Mouse (Mus musculus) 3T3-L1 (cell line): ENCODE results near the gene Ddx27.

Source experiments
- DNase-seq: peaks from one replicate; pipeline ENCODE4 v3.0.0-alpha.2; 2015; ENCODE audit warnings: low read depth, low spot score

Ddx27 gene

GRCm38 (mm10) chr2:167028553-167028952 is 13.6 kb downstream of the Ddx27 start:
- no peak for DNase-seq

DNA sequence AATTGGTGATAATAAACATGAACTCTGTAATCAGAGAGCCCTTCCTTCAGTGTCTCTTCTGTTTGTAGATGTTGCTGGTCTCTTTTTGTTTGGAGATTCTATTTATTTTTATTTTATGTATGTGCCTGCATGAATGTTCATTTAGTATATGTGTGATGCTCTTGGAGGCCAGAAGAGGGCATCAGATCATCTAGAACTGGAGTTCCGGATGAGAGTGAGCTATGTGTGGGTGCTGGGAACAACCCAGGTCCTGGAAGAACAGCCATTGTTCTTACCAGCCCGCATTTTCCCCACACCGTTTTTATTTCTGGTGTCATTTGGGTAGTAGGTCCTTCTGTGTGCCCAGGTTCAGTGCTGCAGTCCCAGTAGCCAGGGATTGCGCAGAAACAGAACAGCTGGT is 15.5 kb downstream of the Ddx27 start:
- peak; percentile 40 for DNase-seq

DNA sequence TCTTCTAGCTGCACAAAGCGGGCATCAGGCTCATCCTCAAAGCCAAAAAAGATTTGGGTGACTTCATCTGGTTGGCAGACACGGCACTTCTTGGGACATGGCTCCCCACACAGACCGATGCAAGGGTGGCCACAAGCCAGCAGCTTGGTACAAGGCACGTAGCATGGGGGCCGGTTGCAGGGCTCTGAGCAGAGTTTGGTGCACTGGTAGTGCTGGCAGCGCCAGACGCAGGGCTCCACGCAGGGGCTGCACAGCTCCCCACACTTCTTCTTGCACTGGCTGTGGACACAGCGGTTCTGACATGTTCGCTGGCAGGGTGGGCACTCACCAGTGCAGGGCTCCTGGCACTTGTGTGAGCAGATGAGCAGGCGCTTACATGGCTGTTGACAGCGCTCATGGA is 22.7 kb downstream of the Ddx27 start:
- DNase-seq: no peak

DNA sequence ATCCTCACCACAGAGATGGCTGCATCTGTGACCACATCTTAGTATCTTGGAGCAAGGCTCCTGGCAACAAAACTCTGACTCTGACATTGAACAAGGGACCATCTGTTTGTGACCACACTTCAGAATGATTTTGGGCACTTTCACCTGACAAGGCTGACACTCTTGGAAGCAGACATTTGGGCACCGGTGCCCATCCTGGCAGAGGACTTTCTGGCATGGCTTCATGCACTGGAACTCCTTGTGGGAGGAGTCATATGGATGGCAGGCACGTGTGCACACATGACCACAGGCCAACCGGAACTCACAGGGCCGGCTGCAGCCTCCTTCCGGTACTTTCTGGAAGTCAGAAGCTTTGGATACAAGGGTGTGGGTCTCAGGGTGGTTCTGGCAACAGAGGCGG is 23.3 kb downstream of the Ddx27 start:
- no peak for DNase-seq

- no peak for DNase-seq
Measured at GRCm38 (mm10) chr2:167038716-167039115, 23.7 kb downstream of the Ddx27 start.

DNA sequence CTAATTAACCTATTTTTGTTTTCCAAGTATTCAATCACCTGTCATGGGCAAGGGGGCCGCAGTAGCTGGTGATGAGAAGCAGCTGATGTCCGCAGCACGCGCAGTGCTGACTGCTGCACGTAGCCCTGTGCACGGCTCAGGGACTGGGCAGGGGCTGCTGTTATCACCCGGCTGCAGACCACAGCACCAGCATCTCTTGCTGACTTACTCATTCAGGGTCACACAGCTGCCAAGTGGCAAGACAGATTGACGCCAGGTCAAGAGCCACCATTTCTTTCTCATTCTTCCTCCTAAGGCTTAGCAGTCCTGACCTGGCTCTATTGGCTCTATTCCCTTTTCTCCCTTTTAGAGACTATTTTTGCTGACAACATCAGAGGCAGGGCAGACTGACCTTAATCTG is 24.4 kb downstream of the Ddx27 start:
- DNase-seq: no peak

GRCm38 (mm10) chr2:167043400-167044121 is 28.6 kb downstream of the Ddx27 start:
- DNase-seq: no peak

GRCm38 (mm10) chr2:167048223-167048622 is 33.2 kb downstream of the Ddx27 start:
- DNase-seq: no peak

DNA sequence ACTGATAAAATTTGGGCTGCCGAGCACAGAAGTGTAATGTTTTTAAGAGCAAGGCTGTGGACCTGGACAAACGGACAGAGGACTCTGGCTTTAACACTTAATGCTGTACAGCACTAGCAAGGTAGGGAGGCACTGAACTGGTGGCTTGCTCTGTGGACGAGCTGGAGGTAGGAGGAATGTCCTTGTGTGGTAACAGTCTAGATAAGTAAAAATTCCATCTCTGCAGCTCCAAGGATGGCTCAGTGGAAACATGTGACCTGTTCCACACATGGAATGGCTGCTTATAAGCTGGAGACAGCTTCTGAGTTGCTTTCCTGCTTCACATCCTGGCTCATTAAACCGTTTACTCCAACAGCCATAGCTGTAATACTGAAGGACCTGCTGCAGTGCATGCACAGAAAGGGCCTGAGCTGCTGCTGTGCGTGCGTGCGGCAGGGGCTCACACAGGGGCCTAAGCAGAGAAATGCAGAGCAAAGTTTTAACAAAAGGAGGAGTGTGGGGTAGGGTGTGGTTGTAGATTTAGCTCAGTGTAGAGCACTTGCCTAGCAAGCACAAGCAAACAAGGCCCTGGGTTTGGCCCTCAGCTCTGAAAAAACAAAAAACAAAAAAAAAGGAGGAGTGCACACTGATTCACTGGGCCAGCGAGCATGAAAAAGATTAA is 33.8 kb downstream of the Ddx27 start:
- no peak for DNase-seq

DNA sequence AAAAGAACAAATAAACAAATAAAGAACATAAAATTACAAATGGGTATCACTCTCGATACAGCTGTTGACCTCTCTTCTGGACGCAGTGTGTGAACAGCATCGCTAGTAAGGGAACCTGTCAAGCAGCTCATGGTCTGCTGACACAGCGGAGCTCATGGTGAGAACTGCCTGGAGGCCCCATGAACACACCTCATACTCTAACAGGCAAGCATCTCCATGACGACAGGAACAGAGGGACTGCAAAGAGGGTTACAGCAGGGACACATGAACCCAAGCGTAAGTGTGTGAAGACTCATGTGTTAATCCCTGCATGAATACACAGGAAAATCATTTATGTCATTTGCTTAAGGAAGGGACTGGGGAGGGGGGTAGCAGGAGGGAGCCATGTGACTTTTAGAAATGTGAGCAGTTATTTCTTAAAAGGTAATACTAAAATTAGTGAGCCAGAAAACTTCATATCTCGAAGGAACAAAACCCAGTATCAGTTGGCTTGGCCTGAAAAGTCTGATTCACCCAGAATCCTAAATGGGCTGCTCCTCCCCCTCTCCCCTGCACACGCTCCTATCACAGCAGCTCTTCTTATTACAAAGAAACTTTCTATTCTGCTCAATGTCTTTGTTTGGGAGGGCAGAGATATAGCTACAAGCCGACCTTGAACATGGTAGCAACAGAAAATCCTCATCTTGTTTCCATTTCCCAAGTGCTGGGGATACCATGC is 38.3 kb downstream of the Ddx27 start:
- DNase-seq: no peak

DNA sequence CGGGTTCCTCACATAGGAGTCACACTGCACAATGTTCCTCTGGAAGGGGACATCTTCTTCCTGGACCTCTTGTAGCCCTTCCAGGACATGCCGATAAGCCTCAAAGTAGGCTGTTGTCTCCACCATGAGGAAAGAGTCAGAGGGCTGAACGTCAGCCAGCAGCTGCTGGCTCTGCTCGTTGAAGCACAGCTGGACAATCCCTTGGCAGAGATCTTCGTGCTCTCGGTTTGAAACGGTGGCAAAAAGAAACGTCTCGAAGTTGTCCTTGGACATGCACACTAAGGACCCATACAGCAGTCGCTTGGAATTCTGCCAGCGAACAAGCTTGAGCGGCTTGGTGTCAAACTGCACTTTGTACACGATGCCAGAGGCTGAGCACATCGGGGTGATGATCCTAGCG is 40.4 kb downstream of the Ddx27 start:
- DNase-seq: no peak

DNA sequence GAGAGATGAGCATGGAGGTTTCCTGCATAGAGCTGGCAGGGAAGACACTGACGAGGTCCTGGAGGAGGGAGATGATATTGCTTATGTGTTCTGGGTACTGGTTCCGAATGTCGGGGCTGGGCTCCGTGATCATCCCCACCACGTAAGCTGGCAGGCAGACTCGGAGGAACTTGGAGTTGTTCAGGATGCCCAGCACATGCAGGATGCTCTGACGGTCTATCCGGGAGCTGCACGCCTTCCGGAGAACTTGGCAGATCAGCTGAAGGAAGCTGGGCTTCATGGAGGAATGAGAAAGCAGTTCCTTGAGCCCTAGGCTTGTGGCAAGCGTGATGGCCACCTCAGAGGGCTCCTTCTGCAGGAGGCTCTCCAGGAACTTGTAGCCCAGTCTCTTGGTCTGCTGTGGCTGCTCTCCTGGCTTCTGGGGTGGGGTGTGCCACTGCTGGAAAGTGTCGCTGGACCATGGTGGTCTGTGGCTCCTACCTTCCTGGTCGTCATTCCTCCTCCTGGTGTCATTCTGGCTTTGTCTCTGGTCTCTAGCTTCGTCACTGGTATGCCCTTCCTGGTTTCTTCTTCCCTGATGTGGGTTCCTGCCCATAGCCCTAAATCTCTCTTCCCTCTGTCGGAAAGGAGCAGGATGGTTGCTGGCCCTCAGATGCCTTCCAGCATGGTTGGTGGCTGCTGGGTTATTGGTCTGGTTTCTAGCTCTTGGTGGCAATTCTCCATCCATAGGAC is 41.4 kb downstream of the Ddx27 start:
- DNase-seq: no peak

- DNase-seq: no peak
Measured at GRCm38 (mm10) chr2:167056942-167057323, 41.9 kb downstream of the Ddx27 start.

DNA sequence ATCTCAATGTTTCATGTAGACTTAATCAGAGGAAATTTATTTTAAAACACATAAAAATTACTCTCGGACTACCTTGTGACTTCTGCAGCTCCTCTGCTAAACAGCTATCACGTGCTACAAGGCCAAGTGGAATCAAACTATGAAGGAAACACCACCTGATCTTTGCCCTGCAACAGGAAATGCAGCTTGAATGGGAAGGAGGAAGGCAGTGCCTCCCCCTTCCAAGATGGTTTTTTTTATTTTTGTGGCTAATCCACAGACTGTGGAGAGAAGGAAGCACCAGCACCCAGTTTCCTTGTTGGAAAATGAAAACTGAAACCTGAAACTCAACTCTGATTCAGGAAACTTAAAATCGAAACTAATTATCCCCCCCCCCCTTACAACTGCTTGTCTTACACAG is 43.2 kb downstream of the Ddx27 start:
- no peak for DNase-seq

GRCm38 (mm10) chr2:167058814-167059387 is 43.9 kb downstream of the Ddx27 start:
- no peak for DNase-seq

DNA sequence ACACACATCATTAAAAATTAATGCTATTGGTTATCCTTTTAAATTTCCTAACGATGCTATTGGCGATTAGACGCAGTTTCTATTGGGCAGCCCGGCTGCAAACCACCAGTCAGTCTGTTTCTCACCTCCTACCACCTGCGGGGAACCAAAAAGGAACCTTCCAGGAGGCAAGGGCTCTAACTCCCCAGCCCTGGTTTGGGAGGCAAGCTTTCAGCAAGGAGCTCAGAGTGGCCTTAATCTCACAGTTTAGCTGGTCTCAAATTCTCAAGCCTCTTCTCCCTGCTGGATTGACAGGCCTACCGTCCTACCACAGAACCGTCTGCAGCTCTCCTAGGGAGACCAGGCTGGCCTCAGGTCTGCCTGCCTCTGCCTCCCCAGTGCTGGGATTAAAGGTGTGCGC is 44.5 kb downstream of the Ddx27 start:
- no peak for DNase-seq

DNA sequence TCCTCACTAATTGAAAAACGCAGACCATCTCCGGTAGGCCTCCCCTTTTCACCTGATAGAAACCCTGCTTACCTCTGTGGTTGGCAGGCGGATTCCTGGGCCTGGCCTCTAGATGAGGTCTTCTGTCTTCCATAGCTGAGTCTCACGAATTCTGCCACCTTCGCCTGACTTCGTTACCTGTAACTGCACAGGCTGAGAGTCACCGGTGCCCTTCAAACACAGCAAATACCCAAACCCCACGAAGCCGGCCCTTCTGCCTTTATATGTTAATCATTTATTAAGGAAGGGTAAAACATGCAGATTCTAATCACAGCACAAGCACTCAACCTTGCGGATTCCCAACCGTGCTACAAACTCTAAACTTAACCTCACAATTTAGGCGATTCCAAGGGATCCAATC is 45.0 kb downstream of the Ddx27 start:
- no peak for DNase-seq

GRCm38 (mm10) chr2:167060360-167060759 is 45.4 kb downstream of the Ddx27 start:
- no peak for DNase-seq

- DNase-seq: no peak
Measured at GRCm38 (mm10) chr2:167060761-167061160, 45.8 kb downstream of the Ddx27 start.

- DNase-seq: peak; percentile 24
Measured at GRCm38 (mm10) chr2:167061381-167062034, 46.5 kb downstream of the Ddx27 start.

DNA sequence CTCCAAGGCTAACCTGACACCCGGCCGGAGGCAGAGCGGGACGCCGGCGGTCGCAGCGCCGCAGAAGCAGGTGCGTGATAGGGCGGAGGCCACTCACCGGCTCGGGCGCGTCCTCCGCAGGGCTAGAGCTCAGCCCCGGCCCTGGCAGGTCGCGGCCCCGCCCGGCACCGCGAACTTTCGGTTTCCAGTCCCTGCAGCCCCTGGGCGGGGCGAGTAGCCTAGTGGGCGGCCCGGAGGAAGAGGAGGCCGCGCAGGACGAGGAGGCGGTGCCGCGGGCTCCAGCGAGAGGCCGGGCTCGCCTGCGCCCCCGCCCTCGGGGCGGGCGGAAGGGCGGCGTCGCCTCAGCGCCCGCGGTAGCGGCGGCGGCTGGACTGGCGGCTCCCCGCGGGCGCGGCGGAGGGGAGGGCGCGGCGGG is 47.5 kb downstream of the Ddx27 start:
- peak; percentile 93 for DNase-seq
